Mouse (Mus musculus) midbrain, embryonic 16.5 days (tissue): ENCODE measurements at regions not wholly inside any gene's neighbourhood (a gene's known extent, or its start where the extent isn't known, plus 50 kb on each side); places are given as distances from the start of the nearest gene placed in this dataset.

ENCODE experiments used
- ATAC-seq: fragments of 200-750 bp; cut with Nextera tagmentation; 2 replicates; pipeline ENCODE4 v1.8.0; 2017; ENCODE audit warnings: moderate TSS enrichment
- H3K27ac ChIP-seq: fragments of 300-500 bp; sonication (generic); 2 replicates; pipeline ENCODE4 v1.5.1; 2014; ENCODE audit warnings: mild to moderate bottlenecking, low read length, mixed read lengths
- H3K27me3 ChIP-seq: fragments of 300-500 bp; sonication (generic); 2 replicates; pipeline ENCODE4 v1.6.1; 2014; ENCODE audit warnings: low read depth, low read length, mixed read lengths; ENCODE audit not compliant: control insufficient read depth, insufficient read depth
- H3K36me3 ChIP-seq: fragments of 300-500 bp; sonication (generic); 2 replicates; pipeline ENCODE4 v1.6.1; 2014; ENCODE audit warnings: mild to moderate bottlenecking, low read length, moderate library complexity, mixed read lengths; ENCODE audit not compliant: control insufficient read depth, insufficient read depth
- H3K4me1 ChIP-seq: fragments of 300-500 bp; sonication (generic); 2 replicates; pipeline ENCODE4 v1.6.1; 2014; ENCODE audit warnings: mild to moderate bottlenecking, low read length, mixed read lengths; ENCODE audit not compliant: control insufficient read depth, insufficient read depth
- H3K4me2 ChIP-seq: fragments of 300-500 bp; sonication (generic); 2 replicates; pipeline ENCODE4 v1.6.1; 2014; ENCODE audit warnings: mild to moderate bottlenecking, low read length, mixed read lengths
- H3K4me3 ChIP-seq: fragments of 300-500 bp; sonication (generic); 2 replicates; pipeline ENCODE4 v1.5.1; 2014; ENCODE audit warnings: low read depth, mild to moderate bottlenecking, low read length, moderate library complexity, mixed read lengths
- H3K9ac ChIP-seq: fragments of 300-500 bp; sonication (generic); 2 replicates; pipeline ENCODE4 v1.6.1; 2014; ENCODE audit warnings: low read depth, low read length, mixed read lengths
- H3K9me3 ChIP-seq: fragments of 300-500 bp; sonication (generic); replicated peaks from 2 replicates; pipeline ENCODE4 v1.6.1; 2014; ENCODE audit warnings: mild to moderate bottlenecking, low read length, mixed read lengths; ENCODE audit not compliant: control insufficient read depth, poor library complexity, severe bottlenecking
- WGBS: fragments of 180-500 bp; shearing (Covaris S2); extraction: QIAGEN DNeasy Blood & Tissue Kit; methylation state at CpG from one replicate; pipeline ENCODE4 v1.1.7; 2014; 5-methylcytosine and 5-hydroxymethylcytosine counted together

GRCm38 (mm10) chr6:127318746-127319582, 127.7 kb upstream of the Parp11 start:
- H3K27ac ChIP-seq = no peak overlapping the region
- H3K36me3 ChIP-seq = no peaks in the 10 kb centered on the region
- 0 out of 2 replicates have a peak, but pooled peaks have one; percentile 39 for ATAC-seq
- H3K4me3 ChIP-seq = no peak overlapping the region
- no peaks in the 10 kb centered on the region for H3K9me3 ChIP-seq
- H3K9ac ChIP-seq = no peak overlapping the region
- no peaks in the 10 kb centered on the region for H3K4me1 ChIP-seq
- 31% methylated on average over 8 of the region's 8 CpGs for WGBS
- H3K27me3 ChIP-seq = no peaks in the 10 kb centered on the region
- no peak overlapping the region for H3K4me2 ChIP-seq

GRCm38 (mm10) chr6:127320600-127320999, 126.0 kb upstream of the Parp11 start:
- Histone ChIP-seq H3K27ac (no peak overlapping the region), H3K4me2 (no peak overlapping the region), H3K9me3 (no peaks in the 10 kb centered on the region), H3K9ac (no peak overlapping the region), H3K4me1 (no peaks in the 10 kb centered on the region), H3K27me3 (no peaks in the 10 kb centered on the region), H3K36me3 (no peaks in the 10 kb centered on the region), H3K4me3 (no peak overlapping the region)
- WGBS = 90% methylated on average over 4 of the region's 4 CpGs
- no peak for ATAC-seq

GRCm38 (mm10) chr6:127321031-127321430, 125.6 kb upstream of the Parp11 start:
- no peaks in the 10 kb centered on the region for H3K4me1 ChIP-seq
- no peaks in the 10 kb centered on the region for H3K27me3 ChIP-seq
- H3K27ac ChIP-seq = no peak overlapping the region
- H3K9me3 ChIP-seq = no peaks in the 10 kb centered on the region
- no peak for ATAC-seq
- H3K4me3 ChIP-seq = no peak overlapping the region
- 89% methylated on average over 3 of the region's 3 CpGs for WGBS
- no peaks in the 10 kb centered on the region for H3K36me3 ChIP-seq
- H3K4me2 ChIP-seq = no peak overlapping the region
- no peak overlapping the region for H3K9ac ChIP-seq

GRCm38 (mm10) chr6:127322398-127322797, 124.2 kb upstream of the Parp11 start:
- Histone ChIP-seq H3K4me2 (no peak overlapping the region), H3K9ac (no peak overlapping the region), H3K36me3 (no peaks in the 10 kb centered on the region), H3K27ac (no peak overlapping the region), H3K9me3 (no peaks in the 10 kb centered on the region), H3K4me3 (no peak overlapping the region), H3K4me1 (no peaks in the 10 kb centered on the region), H3K27me3 (no peaks in the 10 kb centered on the region)
- WGBS = 86% methylated on average over 7 of the region's 7 CpGs
- no peak for ATAC-seq

GRCm38 (mm10) chr6:127324984-127325383, 121.7 kb upstream of the Parp11 start:
- WGBS = 54% methylated on average over 5 of the region's 5 CpGs
- ATAC-seq = peak; percentile 29; the same call in 1 of the 2 replicates
- H3K4me3 ChIP-seq = no peak overlapping the region
- no peaks in the 10 kb centered on the region for H3K9me3 ChIP-seq
- H3K27me3 ChIP-seq = no peaks in the 10 kb centered on the region
- H3K4me2 ChIP-seq = no peak overlapping the region
- peaks cover 8% of the 10 kb centered on the region for H3K4me1 ChIP-seq
- H3K9ac ChIP-seq = no peak overlapping the region
- no peaks in the 10 kb centered on the region for H3K36me3 ChIP-seq
- H3K27ac ChIP-seq = no peak overlapping the region

- Histone ChIP-seq H3K27ac (no peak overlapping the region), H3K27me3 (no peaks in the 10 kb centered on the region), H3K4me3 (no peak overlapping the region), H3K9ac (no peak overlapping the region), H3K4me1 (peaks cover 10% of the 10 kb centered on the region), H3K36me3 (no peaks in the 10 kb centered on the region), H3K4me2 (no peak overlapping the region), H3K9me3 (no peaks in the 10 kb centered on the region)
- 77% methylated on average over 7 of the region's 7 CpGs for WGBS
- no peak for ATAC-seq
Observed at GRCm38 (mm10) chr6:127325596-127326332, 120.9 kb upstream of the Parp11 start.

GRCm38 (mm10) chr6:127326333-127326729, 120.3 kb upstream of the Parp11 start:
- Histone ChIP-seq H3K4me2 (no peak overlapping the region), H3K4me3 (no peak overlapping the region), H3K27me3 (no peaks in the 10 kb centered on the region), H3K4me1 (peaks cover 11% of the 10 kb centered on the region), H3K9ac (no peak overlapping the region), H3K36me3 (no peaks in the 10 kb centered on the region), H3K27ac (no peak overlapping the region), H3K9me3 (no peaks in the 10 kb centered on the region)
- no peak for ATAC-seq
- WGBS = 86% methylated on average over 6 of the region's 6 CpGs

- Histone ChIP-seq H3K27ac (peak overlapping the region; percentile 63), H3K4me2 (peak overlapping the region; percentile 88), H3K9me3 (no peaks in the 10 kb centered on the region), H3K9ac (peak overlapping the region; percentile 81), H3K4me3 (peak overlapping the region; percentile 55), H3K36me3 (no peaks in the 10 kb centered on the region), H3K27me3 (no peaks in the 10 kb centered on the region), H3K4me1 (peaks cover 11% of the 10 kb centered on the region)
- peak; percentile 26 for ATAC-seq
- 8% methylated on average over 20 of the region's 20 CpGs for WGBS
Observed at GRCm38 (mm10) chr6:127329191-127330014, 117.2 kb upstream of the Parp11 start.
